Mouse (Mus musculus) gastrocnemius, postnatal 10 days (tissue): ENCODE measurements around the gene Irf1. TPM values are rescaled to one million over a fixed set of nuclear protein-coding genes. Genes with fewer than 3 reads are reported as not detected.
"Not testable (repeated sequence)": the region's sequence is repeated elsewhere in the genome, so short reads cannot be mapped to it uniquely, and the experiment has no call there.

ENCODE experiments used
- DNase-seq: peaks from one replicate; pipeline ENCODE4 v3.0.0; 2021; ENCODE audit warnings: mixed read lengths
- long read RNA-seq, 2 experiments: library from polyadenylated mRNA; stranded (forward); transcript quantifications; one replicate each; pipeline ENCODE4 v2.0.0; 2021
- total RNA-seq, 2 experiments: library from RNA; stranded (reverse); gene quantifications; 2 replicates each; pipeline ENCODE4 v1.2.3; 2021

The Irf1 gene
- total RNA-seq = 10 to 100 TPM in 1 of 2 experiments, 1 to 10 TPM in 1; 9.4 to 13.7 TPM
- long read RNA-seq, experiment 1, partial matches to known transcripts = 1 of 6 reads
- long read RNA-seq, experiment 1, other reads (novel, unspliced or antisense) = 2 of 6 reads
- long read RNA-seq, experiment 2, partial matches to known transcripts = 1 of 5 reads
- long read RNA-seq, experiment 2, other reads (novel, unspliced or antisense) = 0 of 5 reads

DNA sequence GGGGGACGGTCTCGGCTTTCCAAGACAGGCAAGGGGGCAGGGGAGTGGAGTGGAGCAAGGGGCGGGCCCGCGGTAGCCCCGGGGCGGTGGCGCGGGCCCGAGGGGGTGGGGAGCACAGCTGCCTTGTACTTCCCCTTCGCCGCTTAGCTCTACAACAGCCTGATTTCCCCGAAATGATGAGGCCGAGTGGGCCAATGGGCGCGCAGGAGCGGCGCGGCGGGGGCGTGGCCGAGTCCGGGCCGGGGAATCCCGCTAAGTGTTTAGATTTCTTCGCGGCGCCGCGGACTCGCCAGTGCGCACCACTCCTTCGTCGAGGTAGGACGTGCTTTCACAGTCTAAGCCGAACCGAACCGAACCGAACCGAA lies at the start of gene Irf1:
Irf1 (plus strand) TSS at position 255 of the 365 bp plus-strand sequence.
- peak; percentile 92 for DNase-seq

DNA sequence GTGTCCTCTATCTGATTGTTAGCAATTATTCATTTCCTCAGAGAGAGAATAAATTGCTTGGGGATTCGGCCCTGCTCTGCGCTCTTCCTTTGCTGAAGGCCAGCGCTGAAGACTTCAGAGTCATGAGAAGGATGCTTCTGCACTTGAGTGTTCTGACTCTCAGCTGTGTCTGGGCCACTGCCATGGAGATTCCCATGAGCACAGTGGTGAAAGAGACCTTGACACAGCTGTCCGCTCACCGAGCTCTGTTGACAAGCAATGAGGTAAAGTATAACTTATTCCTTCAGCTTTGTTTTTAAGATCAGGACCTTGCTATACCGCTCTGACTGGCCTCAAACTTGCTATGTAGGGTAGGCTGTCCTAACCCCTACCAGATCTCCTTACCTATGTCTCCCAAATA lies 49.1 kb upstream of the Irf1 start, which contains the start of gene Il5:
Il5 (plus strand) TSS at position 80 of the 400 bp plus-strand sequence.
- no peak for DNase-seq

GRCm38 (mm10) chr11:53731457-53731856 lies 38.4 kb upstream of the Irf1 start:
- no peak for DNase-seq

GRCm38 (mm10) chr11:53732244-53732643 lies 37.6 kb upstream of the Irf1 start:
- no peak for DNase-seq

DNA sequence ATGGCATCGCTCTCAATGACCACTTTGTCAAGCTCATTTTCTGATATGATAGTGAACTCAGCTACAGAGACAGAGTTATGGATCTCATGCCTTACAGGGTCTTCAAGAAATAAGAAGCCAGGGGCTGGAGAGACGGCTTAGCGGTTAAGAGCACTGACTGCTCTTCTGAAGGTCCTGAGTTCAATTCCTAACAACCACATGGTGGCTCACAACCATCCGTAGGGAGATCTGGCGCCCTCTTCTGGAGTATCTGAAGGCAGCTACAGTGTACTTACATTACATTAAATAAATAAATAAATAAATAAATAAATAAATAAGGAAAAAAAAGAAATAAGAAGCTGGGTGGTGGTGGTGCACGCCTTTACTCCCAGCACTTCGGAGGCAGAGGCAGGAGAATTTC lies 36.0 kb upstream of the Irf1 start:
- no peak for DNase-seq

- no peak for DNase-seq
Measured at GRCm38 (mm10) chr11:53734431-53734830, 35.4 kb upstream of the Irf1 start.

DNA sequence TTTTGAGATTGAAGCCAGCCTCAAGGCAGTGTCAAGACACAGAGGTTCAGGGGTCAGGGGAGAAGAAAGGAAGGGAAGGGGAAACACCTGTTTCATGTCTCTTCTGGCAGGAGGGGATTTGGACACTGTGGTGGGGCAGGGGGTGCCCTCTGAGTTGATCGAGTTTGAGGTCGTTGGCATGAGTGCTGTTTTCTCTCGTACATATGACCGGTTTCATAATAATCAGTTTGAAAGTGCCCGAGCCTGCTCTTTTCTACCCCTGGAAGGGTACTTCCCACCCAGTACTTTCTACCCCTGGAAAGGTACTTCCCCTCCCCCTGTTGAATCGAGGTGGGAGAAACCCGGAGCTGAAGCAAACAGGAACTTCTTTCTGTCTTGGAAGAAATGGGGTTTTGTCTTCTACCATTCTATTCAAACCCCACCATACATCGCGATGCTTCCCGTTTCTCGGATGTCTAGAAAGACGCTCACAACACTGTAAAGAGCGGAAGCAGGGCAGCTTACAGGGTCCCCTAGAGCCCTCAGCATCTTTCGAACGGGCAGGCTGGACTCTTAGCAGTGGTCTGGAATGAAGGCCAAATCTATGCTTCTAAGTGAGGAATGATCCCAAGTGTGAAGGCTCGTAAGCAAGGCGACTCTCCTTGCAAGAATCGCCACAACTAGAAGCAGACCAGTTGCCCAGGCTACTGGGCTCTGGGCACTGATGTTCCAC lies 34.7 kb upstream of the Irf1 start:
- no peak for DNase-seq

- DNase-seq = peak; percentile 44
Measured at GRCm38 (mm10) chr11:53735682-53736245, 34.0 kb upstream of the Irf1 start.

DNA sequence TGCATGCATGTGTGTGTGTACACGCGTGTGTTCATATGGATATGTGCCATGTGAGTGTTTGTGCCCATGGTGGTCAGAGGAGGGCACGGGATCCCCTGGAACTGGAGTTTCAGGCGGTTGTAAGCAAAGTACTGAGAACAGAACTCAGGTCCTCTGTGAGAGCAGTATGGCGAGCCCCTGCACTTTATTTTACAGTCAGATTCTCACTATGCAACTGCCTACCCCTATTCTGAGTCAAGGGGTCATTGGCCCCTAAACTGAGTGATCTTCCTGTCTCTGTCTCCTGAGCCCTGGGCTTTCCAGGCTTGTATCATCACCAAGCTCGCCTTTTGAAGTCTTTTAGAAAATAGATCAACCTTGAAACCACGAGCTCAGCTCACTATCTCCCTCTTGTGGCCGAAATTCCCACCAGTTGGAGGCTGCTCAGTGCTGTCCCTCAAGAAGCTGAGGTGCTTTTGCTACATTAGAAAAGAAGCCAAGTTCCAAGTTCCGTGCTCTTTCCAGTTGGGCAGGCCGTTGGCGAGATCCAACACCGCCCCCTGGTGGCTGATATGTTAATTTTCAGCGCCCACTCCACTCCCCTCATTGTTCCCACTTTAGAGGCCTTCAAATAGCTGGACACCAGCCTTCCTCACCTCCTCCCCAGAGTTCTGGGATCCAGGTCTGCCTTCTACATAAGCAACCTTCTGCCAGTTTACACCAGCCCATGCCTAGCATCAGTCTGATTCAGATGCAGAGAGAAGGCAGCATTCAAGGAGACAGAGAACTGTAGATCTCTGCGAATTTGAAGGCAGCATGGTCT lies 32.8 kb upstream of the Irf1 start:
- peak; percentile 78 for DNase-seq

- peak; percentile 51 for DNase-seq
Measured at GRCm38 (mm10) chr11:53737573-53737946, 32.3 kb upstream of the Irf1 start.

DNA sequence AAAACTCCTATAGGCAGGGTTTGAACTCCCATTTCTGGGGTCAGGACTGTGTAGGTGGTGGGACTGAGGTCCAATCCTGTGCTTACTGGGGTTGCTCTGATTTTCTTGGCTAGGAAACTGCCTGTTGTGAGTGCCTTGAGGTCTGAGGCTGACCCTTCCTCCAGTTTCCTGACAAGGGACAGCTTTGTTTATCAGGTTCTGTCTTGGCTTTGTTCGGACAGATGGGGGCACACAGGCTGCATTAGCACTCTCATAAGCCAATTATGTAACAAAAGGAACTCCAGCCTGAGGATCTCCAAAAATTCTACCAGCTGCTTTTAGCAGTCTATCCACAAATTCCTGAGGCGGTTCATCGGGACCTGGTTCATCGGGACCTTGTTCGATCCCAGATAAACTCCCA lies 27.5 kb upstream of the Irf1 start:
- DNase-seq = no peak

- DNase-seq = no peak
Measured at GRCm38 (mm10) chr11:53745260-53745659, 24.6 kb upstream of the Irf1 start.

- no peak for DNase-seq
Measured at GRCm38 (mm10) chr11:53747985-53748384, 21.8 kb upstream of the Irf1 start.

- no peak for DNase-seq
Measured at GRCm38 (mm10) chr11:53748614-53749013, 21.2 kb upstream of the Irf1 start.

DNA sequence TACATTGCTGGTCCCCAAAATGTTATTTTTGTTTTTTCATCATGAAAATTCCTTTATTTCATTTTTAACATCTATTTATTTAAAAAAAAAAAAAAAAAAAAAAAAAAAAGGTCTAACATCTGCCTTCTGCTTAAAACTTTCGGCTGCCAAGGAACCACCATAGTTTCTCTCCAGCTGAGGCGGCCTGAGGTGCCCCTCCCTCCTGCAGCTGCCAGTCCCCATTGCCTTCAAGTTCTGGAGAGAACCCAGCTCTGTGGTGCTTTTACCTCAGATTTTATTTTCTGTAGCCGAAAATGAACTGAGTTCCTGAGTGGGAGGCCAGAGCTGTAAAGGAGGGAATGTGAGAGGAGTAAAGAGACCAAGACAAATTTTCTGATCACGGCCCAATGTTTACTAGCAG lies 20.5 kb upstream of the Irf1 start:
- no peak for DNase-seq

DNA sequence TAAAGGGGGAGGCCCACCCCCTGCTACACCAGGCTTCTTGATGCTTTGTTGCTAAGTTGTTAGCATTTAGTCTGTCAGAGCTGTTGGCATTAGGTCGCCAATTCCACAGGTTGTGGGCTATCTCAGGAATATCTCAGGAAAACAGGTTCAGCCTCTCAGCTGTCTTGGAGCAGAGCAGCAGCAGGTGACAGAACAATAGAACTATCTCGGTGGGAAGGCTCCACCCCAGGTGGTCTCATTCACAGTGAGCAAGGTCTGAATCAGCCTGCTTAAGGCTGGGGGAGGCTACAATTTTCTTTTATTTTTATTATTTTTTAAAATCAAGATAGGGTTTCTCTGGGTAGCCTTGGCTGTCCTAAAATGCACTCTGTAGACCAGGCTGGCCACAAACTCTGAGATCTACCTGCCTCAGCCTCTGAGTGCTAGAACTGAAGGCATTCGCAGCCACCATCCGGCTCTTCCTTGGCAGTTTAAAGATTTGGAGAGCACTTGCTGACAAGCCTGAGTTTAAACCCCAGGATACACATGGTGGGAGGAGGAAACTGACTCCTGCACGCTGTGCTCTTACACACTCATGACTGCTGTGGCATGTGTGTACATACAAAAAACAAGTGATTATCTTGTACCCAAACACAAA lies 20.0 kb upstream of the Irf1 start:
- no peak for DNase-seq

GRCm38 (mm10) chr11:53755011-53755595 lies 14.7 kb upstream of the Irf1 start:
- no peak for DNase-seq

- no peak for DNase-seq
Measured at GRCm38 (mm10) chr11:53757612-53758011, 12.2 kb upstream of the Irf1 start.

DNA sequence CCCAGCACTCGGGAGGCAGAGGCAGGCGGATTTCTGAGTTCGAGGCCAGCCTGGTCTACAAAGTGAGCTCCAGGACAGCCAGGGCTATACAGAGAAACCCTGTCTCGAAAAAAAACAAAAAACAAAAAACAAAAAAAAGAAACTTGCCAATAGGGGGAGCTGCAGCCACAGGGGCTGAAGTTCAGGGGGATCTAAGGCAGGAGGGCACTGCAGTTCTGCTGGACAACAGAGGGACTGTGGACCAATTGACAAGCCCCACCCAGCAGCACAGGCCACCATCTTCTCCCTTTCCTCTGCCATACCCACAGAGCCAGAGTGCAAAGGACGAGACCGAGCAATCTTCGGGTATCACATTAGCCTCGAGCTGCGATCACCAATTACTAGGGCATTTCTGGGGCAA lies 11.8 kb upstream of the Irf1 start:
- DNase-seq = not testable (repeated sequence)

- DNase-seq = no peak
Measured at GRCm38 (mm10) chr11:53758791-53759351, 10.9 kb upstream of the Irf1 start.

DNA sequence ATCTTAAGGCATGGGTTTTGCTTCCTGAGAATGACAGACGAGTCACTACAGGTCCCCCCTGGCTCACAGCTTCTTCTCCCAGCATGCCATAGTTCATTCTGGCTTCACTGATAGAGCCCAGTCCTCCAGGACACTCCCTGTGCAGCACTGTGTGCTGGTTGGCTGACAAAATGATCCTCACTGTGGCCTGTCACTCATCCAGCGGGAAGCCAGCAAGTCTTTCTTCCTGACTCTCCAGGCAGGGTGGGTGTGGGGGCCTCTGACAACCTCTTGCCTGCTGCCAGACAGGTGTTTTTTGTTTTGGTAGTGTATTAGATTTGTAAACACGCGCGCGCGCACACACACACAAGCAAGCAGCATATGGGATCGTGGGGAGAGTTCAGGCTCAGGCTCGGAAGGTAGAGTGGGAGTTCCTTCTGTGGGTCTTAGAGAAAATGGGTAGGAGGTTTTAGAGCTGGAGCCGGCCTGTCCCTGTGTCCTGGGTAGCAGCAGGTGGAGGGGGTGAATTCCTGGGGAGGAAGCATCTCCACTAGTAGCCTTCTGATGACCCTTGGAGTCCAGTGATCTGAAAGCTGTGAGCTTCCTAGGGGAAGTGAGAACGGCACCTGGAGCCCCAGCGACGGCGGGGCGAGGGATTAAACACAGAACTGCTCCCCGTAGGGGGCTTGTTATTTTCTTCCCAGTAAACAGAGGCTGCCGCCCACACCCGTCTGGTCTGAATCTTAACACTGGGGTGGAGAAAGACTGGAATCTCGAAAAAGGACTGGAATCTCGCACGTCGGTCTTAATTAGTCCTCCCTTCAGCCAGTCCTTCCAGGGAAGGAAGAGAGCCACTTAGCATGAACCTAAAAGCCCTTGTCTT lies 10.0 kb upstream of the Irf1 start:
- DNase-seq = no peak
